Mouse (Mus musculus): ENCODE data around the gene Ap4b1. TPM values are rescaled to one million over a fixed set of nuclear protein-coding genes. Genes with fewer than 3 reads are reported as not detected.
"Not testable (repeated sequence)": the region's sequence is repeated elsewhere in the genome, so short reads cannot be mapped to it uniquely, and the experiment has no call there.

Gene Ap4b1
- polyA plus RNA-seq, 1 experiment from 2014 or later: 22.8 TPM

DNA sequence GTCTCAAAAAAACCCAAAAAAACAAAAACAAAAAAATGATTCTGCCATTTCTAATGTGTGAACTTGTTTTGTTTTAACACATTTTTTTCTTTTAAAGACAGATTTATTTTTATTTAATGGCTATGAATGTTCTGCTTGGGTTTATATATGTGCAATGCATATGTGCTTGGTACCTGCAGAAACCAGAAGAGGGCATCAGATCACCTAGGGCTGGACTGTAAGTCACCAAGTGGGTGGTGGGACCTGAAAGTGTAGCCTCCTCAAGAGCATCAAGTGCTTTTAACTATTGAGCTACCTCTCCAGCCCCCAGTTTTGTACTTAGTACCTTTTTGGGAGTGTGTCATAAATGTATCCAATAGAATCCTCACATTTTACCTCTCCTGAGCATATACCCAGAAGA is 18.2 kb downstream of the Ap4b1 start:
- no peaks in the 10 kb centered on the region for H3K9me3 ChIP-seq (ENCODE audit: control insufficient read depth, low read length)
- no peak for DNase-seq (ENCODE audit: low spot score, missing footprints)
- no peaks in the 10 kb centered on the region for H3K27me3 ChIP-seq (ENCODE audit: control insufficient read depth, insufficient read depth, low read length)
- H3K4me1 ChIP-seq (ENCODE audit: control insufficient read depth, insufficient read depth, low read length): no peaks in the 10 kb centered on the region
- ATAC-seq (ENCODE audit: low FRiP score): no peak
- no peaks in the 10 kb centered on the region for H3K36me3 ChIP-seq (ENCODE audit: control insufficient read depth, insufficient read depth, low read length)
- H3K4me2 ChIP-seq: no peak overlapping the region
- H3K4me3 ChIP-seq (ENCODE audit: low read depth, low read length): no peak overlapping the region
- H3K27ac ChIP-seq (ENCODE audit: low read depth, low read length): no peak overlapping the region
- no peak overlapping the region for H3K9ac ChIP-seq (ENCODE audit: low read length)

DNA sequence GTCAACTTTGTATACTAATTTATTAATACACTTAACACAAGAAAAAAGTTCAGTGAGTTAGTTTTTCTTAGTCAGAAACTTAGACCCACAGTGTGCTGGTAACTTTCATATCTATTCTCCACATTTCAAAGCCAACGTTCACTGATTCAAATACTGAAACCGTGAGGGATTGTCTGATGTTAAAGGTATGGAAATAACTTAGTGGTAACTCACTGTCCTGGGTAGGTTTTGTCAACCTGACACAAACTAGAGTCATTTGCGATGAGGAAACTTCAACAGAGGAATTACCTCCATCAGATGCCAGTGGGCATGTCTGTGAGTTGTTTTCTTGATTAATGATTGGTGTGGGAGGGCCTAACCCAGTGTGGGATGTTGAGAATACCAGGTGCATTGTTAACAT is 19.7 kb downstream of the Ap4b1 start:
- Histone ChIP-seq H3K27me3 (ENCODE audit: control insufficient read depth, insufficient read depth, low read length) (no peaks in the 10 kb centered on the region), H3K36me3 (ENCODE audit: control insufficient read depth, insufficient read depth, low read length) (no peaks in the 10 kb centered on the region), H3K27ac (ENCODE audit: low read depth, low read length) (no peak overlapping the region), H3K4me1 (ENCODE audit: control insufficient read depth, insufficient read depth, low read length) (no peaks in the 10 kb centered on the region), H3K9ac (ENCODE audit: low read length) (no peak overlapping the region), H3K9me3 (ENCODE audit: control insufficient read depth, low read length) (no peaks in the 10 kb centered on the region), H3K4me2 (no peak overlapping the region), H3K4me3 (ENCODE audit: low read depth, low read length) (no peak overlapping the region)
- DNase-seq (ENCODE audit: low spot score, missing footprints) (no peak), ATAC-seq (ENCODE audit: low FRiP score) (no peak)
- WGBS: 88% methylated on average over 3 of the region's 3 CpGs

DNA sequence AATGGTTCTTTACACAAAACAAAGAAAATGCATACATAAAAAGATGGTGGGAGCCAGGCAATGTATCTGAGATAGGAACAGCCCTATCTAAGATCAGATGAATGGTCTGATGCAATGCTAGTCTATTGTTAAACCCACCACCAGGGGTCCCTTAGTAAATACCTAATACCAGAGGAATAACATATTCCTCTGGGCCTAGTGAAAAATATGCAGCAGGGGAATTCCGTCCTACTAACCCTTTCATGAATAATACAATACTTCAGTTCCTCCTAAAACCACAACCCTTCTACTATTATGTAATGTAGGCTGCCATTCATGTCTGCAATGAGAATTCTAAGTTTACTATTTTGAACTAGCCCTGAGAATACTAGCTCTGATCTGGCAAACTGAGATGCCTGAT is 21.4 kb downstream of the Ap4b1 start:
- H3K9ac ChIP-seq (ENCODE audit: low read length); H3K4me3 ChIP-seq (ENCODE audit: low read depth, low read length); H3K27me3 ChIP-seq (ENCODE audit: control insufficient read depth, insufficient read depth, low read length); H3K9me3 ChIP-seq (ENCODE audit: control insufficient read depth, low read length); H3K4me2 ChIP-seq; DNase-seq (ENCODE audit: low spot score, missing footprints); H3K27ac ChIP-seq (ENCODE audit: low read depth, low read length); H3K4me1 ChIP-seq (ENCODE audit: control insufficient read depth, insufficient read depth, low read length); ATAC-seq (ENCODE audit: low FRiP score); H3K36me3 ChIP-seq (ENCODE audit: control insufficient read depth, insufficient read depth, low read length): not testable (repeated sequence)
- 73% methylated on average over 1 of the region's 1 CpGs for WGBS

GRCm38 (mm10) chr3:103831146-103831545 is 21.8 kb downstream of the Ap4b1 start:
- DNase-seq (ENCODE audit: low spot score, missing footprints) (no peak), ATAC-seq (ENCODE audit: low FRiP score) (no peak)
- Histone ChIP-seq H3K4me3 (ENCODE audit: low read depth, low read length) (no peak overlapping the region), H3K27me3 (ENCODE audit: control insufficient read depth, insufficient read depth, low read length) (no peaks in the 10 kb centered on the region), H3K9me3 (ENCODE audit: control insufficient read depth, low read length) (no peaks in the 10 kb centered on the region), H3K4me2 (no peak overlapping the region), H3K27ac (ENCODE audit: low read depth, low read length) (no peak overlapping the region), H3K9ac (ENCODE audit: low read length) (no peak overlapping the region), H3K4me1 (ENCODE audit: control insufficient read depth, insufficient read depth, low read length) (no peaks in the 10 kb centered on the region), H3K36me3 (ENCODE audit: control insufficient read depth, insufficient read depth, low read length) (no peaks in the 10 kb centered on the region)
- 89% methylated on average over 7 of the region's 7 CpGs for WGBS

- no peak for ATAC-seq (ENCODE audit: low FRiP score)
These were observed 23.1 kb downstream of the Ap4b1 start, which contains the start of gene Bcl2l15 for GRCm38 (mm10) chr3:103832426-103832825. Gene Bcl2l15 (plus strand): TSS chr3:103832601.

GRCm38 (mm10) chr3:103834001-103834400 is 24.7 kb downstream of the Ap4b1 start:
- DNase-seq (ENCODE audit: low spot score, missing footprints) (no peak), ATAC-seq (ENCODE audit: low FRiP score) (no peak)
- Histone ChIP-seq H3K9ac (ENCODE audit: low read length) (no peak overlapping the region), H3K27me3 (ENCODE audit: control insufficient read depth, insufficient read depth, low read length) (no peaks in the 10 kb centered on the region), H3K27ac (ENCODE audit: low read depth, low read length) (no peak overlapping the region), H3K4me3 (ENCODE audit: low read depth, low read length) (no peak overlapping the region), H3K9me3 (ENCODE audit: control insufficient read depth, low read length) (no peaks in the 10 kb centered on the region), H3K4me2 (no peak overlapping the region), H3K36me3 (ENCODE audit: control insufficient read depth, insufficient read depth, low read length) (no peaks in the 10 kb centered on the region), H3K4me1 (ENCODE audit: control insufficient read depth, insufficient read depth, low read length) (no peaks in the 10 kb centered on the region)
- 93% methylated on average over 2 of the region's 2 CpGs for WGBS

More at GRCm38 (mm10) chr3:103832426-103832825, 23.1 kb downstream of the Ap4b1 start, which contains the start of gene Bcl2l15:
- Histone ChIP-seq H3K4me1 (ENCODE audit: control insufficient read depth, insufficient read depth, low read length) (no peaks in the 10 kb centered on the region), H3K27me3 (ENCODE audit: control insufficient read depth, insufficient read depth, low read length) (no peaks in the 10 kb centered on the region), H3K4me2 (no peak within 1 kb of the TSS), H3K27ac (ENCODE audit: low read depth, low read length) (no peak within 1 kb of the TSS), H3K4me3 (ENCODE audit: low read depth, low read length) (no peak within 1 kb of the TSS), H3K9me3 (ENCODE audit: control insufficient read depth, low read length) (no peaks in the 10 kb centered on the region), H3K36me3 (ENCODE audit: control insufficient read depth, insufficient read depth, low read length) (no peaks in the 10 kb centered on the region), H3K9ac (ENCODE audit: low read length) (no peak within 1 kb of the TSS)
- DNase-seq (ENCODE audit: low spot score, missing footprints): no peak

DNA sequence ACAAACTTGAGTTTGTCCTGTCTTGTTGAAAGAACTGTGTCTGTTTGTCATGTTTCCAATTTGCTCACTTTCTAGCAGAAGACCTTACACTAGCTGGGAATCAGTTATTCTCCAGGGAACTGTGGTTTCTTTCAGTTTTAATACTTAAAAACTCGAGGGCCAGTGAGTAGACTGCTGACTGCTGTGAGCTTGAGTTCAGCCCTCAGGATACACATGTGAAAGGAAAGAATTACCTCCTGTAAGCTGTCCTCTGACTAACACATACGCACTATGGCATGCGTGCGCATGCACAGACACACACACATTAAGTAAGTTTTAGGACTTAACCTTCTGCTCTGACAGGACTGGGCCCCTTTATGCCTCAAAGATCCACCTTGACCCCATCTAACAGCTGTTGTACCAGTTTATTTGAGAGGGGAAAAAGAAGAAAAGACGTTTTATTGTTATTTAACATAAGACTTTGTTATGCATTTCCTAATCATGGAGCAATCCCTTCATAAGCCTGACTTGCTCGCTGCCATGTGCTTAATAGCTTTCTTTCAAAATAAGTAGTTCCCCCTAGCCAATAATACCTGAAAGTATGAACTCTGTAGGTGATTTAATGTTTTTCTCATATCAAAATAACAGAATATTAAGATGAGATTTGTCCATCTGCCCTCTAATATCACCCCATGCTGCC is 26.1 kb downstream of the Ap4b1 start:
- no peaks in the 10 kb centered on the region for H3K27me3 ChIP-seq (ENCODE audit: control insufficient read depth, insufficient read depth, low read length)
- H3K4me1 ChIP-seq (ENCODE audit: control insufficient read depth, insufficient read depth, low read length): no peaks in the 10 kb centered on the region
- ATAC-seq (ENCODE audit: low FRiP score) (no peak), DNase-seq (ENCODE audit: low spot score, missing footprints) (no peak)
- WGBS: 77% methylated on average over 6 of the region's 6 CpGs
- no peak overlapping the region for H3K4me2 ChIP-seq
- H3K9ac ChIP-seq (ENCODE audit: low read length): no peak overlapping the region
- no peaks in the 10 kb centered on the region for H3K36me3 ChIP-seq (ENCODE audit: control insufficient read depth, insufficient read depth, low read length)
- H3K9me3 ChIP-seq (ENCODE audit: control insufficient read depth, low read length): no peaks in the 10 kb centered on the region
- H3K4me3 ChIP-seq (ENCODE audit: low read depth, low read length): no peak overlapping the region
- H3K27ac ChIP-seq (ENCODE audit: low read depth, low read length): no peak overlapping the region

DNA sequence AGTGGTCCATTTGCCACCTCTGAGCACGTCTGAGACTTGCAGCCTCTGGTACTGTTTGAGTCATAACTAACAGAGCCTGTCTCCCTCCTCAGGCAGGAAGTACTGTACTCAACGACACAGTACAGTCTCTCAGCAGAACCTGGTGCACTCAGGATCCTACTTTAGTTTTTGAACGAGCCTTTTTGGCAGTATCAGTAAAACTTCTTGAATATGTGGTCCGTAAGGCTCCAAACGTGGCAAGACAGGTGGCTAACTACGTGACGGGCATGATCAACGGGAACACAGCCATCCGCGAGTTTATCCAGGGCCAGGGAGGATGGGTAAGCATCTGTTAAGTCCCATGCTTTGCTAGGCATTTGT is 26.6 kb downstream of the Ap4b1 start:
- Histone ChIP-seq H3K27ac (ENCODE audit: low read depth, low read length) (no peak overlapping the region), H3K9ac (ENCODE audit: low read length) (no peak overlapping the region), H3K27me3 (ENCODE audit: control insufficient read depth, insufficient read depth, low read length) (no peaks in the 10 kb centered on the region), H3K36me3 (ENCODE audit: control insufficient read depth, insufficient read depth, low read length) (no peaks in the 10 kb centered on the region), H3K9me3 (ENCODE audit: control insufficient read depth, low read length) (no peaks in the 10 kb centered on the region), H3K4me3 (ENCODE audit: low read depth, low read length) (no peak overlapping the region), H3K4me2 (no peak overlapping the region), H3K4me1 (ENCODE audit: control insufficient read depth, insufficient read depth, low read length) (no peaks in the 10 kb centered on the region)
- DNase-seq (ENCODE audit: low spot score, missing footprints) (no peak), ATAC-seq (ENCODE audit: low FRiP score) (no peak)
- whole genome bisulfite sequencing: 87% methylated on average over 10 of the region's 10 CpGs

- Histone ChIP-seq H3K36me3 (ENCODE audit: control insufficient read depth, insufficient read depth, low read length) (no peaks in the 10 kb centered on the region), H3K4me3 (ENCODE audit: low read depth, low read length) (no peak overlapping the region), H3K4me2 (no peak overlapping the region), H3K27ac (ENCODE audit: low read depth, low read length) (no peak overlapping the region), H3K27me3 (ENCODE audit: control insufficient read depth, insufficient read depth, low read length) (no peaks in the 10 kb centered on the region), H3K9me3 (ENCODE audit: control insufficient read depth, low read length) (no peaks in the 10 kb centered on the region), H3K9ac (ENCODE audit: low read length) (no peak overlapping the region), H3K4me1 (ENCODE audit: control insufficient read depth, insufficient read depth, low read length) (no peaks in the 10 kb centered on the region)
- no peak for DNase-seq (ENCODE audit: low spot score, missing footprints)
- no peak for ATAC-seq (ENCODE audit: low FRiP score)
- WGBS: 96% methylated on average over 5 of the region's 5 CpGs
These were observed 27.1 kb downstream of the Ap4b1 start for GRCm38 (mm10) chr3:103836453-103836852.
